Mouse (Mus musculus) embryo, embryonic 10 days (tissue): ENCODE data around the gene Fndc3c1.
A peak's percentile ranks its signal among the peaks of the same experiment; 100 is the strongest.

ENCODE experiments used
- DNase-seq: peaks from one replicate; pipeline ENCODE4 v3.0.0-alpha.2; 2015; ENCODE audit warnings: low spot score

Fndc3c1 gene

DNA sequence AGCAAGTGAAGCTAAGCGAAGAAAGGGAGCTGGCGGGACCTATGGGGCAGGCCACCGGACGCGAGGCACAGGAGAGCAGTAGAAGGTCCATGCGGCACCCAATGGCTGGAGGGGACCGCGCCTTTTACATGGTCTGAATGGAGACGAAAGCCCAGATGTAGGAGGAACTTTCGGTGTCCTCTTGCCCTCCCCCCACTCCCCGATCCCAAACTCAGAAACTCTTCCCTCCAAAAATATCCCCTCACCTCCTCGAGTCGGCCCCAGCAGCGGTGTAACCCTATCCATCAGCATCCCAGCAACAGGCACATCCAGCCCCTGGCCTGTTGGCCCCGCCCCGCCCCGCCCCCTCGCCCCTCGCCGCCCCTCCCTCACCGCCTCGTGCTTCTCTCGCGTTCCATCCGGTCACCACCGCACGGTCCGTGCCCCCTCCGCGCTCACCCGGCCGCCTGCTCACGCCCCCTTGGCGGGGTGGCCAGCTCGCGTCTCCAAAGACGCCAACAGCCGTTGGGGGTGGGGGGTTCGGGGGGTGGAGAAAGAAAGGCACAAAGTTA lies at the start of gene Fndc3c1:
Gene Fndc3c1 (minus strand): TSS at position 301 of the 551 bp plus-strand sequence.
- DNase-seq = peak; percentile 81

DNA sequence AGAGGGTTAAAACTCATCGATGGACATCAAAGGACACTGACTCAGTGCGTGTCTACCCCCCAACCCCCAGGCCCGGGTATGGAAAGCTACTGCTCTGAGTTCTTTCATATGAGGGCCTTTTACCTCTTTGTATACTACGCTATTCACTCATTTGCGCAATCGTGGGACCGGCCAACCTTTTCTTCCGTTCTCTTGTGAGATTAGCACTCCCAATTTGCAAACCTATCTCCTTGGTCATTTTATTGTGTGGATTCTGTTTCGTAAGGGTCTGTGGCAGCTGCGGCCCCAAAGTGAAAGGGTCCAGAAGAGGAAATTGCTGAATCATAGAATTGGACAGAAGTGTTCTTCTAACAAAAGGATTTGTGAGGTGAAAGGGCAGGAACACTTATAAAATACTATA lies 1.2 kb upstream of the Fndc3c1 start:
- DNase-seq = peak; percentile 15

DNA sequence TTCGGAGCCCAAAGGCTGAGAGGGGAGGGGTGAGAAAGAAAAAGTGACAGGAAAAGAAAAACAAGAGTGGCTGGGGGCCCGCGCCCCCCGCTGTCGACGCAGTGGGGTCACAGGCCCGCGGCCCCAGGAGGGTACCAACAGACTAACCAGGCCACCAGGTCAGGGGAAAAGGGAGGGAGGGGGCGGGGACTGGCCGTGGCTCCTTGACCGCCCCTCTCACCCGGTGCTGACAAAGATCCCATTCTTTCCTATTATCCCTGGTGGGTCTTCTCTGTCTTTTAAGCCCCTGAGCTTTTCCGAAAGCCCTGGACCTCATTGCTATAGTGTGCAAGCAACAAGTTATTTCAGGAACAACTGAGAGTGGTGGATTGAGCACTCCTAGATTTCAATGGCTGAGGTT lies 470 bp upstream of the Fndc3c1 start:
- DNase-seq = peak; percentile 54

DNA sequence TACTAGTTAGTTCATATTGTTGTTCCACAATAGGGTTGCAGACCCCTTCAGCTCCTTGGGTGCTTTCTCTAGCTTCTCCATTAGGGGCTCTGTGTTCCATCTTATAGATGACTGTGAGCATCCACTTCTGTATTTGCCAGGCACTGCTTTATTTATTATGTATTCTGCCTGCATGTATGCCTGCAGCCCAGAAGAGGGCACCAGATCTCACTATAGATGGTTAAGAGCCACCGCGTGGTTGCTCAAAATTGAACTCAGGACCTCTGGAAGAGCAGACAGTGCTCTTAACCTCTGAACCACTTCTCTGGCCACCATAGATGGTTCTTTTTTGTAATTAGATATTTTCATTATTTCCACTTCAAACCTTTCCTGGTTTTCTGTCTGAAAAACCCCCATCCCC lies 5.3 kb downstream of the Fndc3c1 start:
- peak; percentile 24 for DNase-seq

DNA sequence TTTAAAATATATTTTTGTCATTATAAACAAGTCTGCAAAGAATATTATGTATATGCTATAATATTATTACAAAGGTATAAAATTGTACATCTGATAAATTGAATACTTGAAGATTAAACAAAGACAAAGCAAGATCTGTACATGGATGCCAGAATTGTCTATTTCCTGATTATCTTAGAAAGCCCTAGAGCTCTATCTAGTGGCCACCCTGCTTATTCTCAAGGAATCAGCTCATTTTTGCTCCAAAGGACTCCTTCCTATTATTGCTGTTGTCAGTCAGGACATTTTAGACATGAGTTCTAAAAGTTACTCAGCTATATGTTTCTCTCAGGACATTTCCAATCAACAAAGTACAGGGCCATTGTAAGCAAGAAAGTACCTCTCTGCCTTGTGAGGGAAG lies 99.9 kb downstream of the Fndc3c1 start:
- DNase-seq = no peak

DNA sequence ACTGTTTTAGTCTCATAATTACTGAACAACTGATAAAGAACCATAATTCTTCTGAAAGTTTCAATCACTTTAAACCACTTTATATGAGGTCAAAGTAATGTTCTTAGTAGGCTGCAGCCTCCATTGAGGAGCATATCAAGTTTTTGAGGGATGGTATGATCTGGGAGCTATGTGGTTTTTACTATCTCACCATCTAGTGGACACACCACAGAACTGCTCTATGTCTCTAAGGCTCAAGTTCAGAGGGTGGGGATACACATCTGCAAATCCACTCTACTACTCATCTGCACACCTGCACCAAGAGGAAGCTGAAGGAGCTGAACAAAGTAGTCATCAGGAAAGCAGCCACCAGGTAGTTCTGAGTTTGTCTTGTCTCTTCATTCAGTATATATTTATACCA lies 104.6 kb downstream of the Fndc3c1 start:
- no peak for DNase-seq
